Mouse (Mus musculus) small intestine, adult 2 months (tissue): ENCODE data around the gene Gm49388. TPM values are rescaled to one million over a fixed set of nuclear protein-coding genes. Genes with fewer than 3 reads are reported as not detected.
A peak's percentile ranks its signal among the peaks of the same experiment; 100 is the strongest.

Experiments
- H3K27ac ChIP-seq: fragments of 200-500 bp; 2 replicates; pipeline ENCODE4 v1.5.1; 2012; ENCODE audit warnings: low read depth, low read length, control low read depth, inconsistent platforms; ENCODE audit not compliant: insufficient read depth
- H3K27me3 ChIP-seq: fragments of 200-500 bp; 2 replicates; pipeline ENCODE4 v1.6.1; 2012; ENCODE audit warnings: mild to moderate bottlenecking, moderate library complexity, low read length, inconsistent platforms; ENCODE audit not compliant: control insufficient read depth, insufficient read depth
- H3K36me3 ChIP-seq: fragments of 200-500 bp; 2 replicates; pipeline ENCODE4 v1.6.1; 2012; ENCODE audit warnings: mild to moderate bottlenecking, low read length, control low read depth, inconsistent platforms; ENCODE audit not compliant: control insufficient read depth, insufficient read depth
- H3K4me1 ChIP-seq: fragments of 200-500 bp; 2 replicates; pipeline ENCODE4 v1.6.1; 2012; ENCODE audit warnings: low read length, inconsistent platforms, mixed read lengths; ENCODE audit not compliant: control insufficient read depth, insufficient read depth, insufficient read length
- H3K4me3 ChIP-seq: fragments of 200-500 bp; 2 replicates; pipeline ENCODE4 v1.5.1; 2012; ENCODE audit warnings: low read depth, mild to moderate bottlenecking, control low read depth, inconsistent platforms, low read length, moderate library complexity
- CTCF ChIP-seq: fragments of 200-500 bp; IDR thresholded peaks from 2 replicates; pipeline ENCODE4 v1.5.1; 2012; ENCODE audit warnings: low read depth, mild to moderate bottlenecking, control low read depth, inconsistent platforms, low read length, moderate library complexity, mixed read lengths; ENCODE audit not compliant: insufficient replicate concordance, insufficient read length; ENCODE audit errors: extremely low read depth
- POLR2A ChIP-seq: fragments of 200-500 bp; IDR thresholded peaks from 2 replicates; pipeline ENCODE4 v1.6.1; 2012; ENCODE audit warnings: low read depth, mild to moderate bottlenecking, control low read depth, inconsistent platforms, low read length, moderate library complexity
- WGBS: fragments of 180-500 bp; shearing (Covaris S2); methylation state at CpG from one replicate; pipeline ENCODE4 v1.1.7; 2018; 5-methylcytosine and 5-hydroxymethylcytosine counted together
- polyA plus RNA-seq: library from polyadenylated mRNA; depleted of rRNA; stranded (reverse); fragments of >200 nt; gene quantifications from 2 replicates; pipeline ENCODE4 v1.2.3, GENCODE M21; 2012; rRNA removed

Gm49388 gene
- polyA plus RNA-seq, 1 experiment, result not detected

GRCm38 (mm10) chr7:127840886-127841285, 55.5 kb downstream of the Gm49388 start:
- WGBS, result 4% methylated on average over 15 of the region's 15 CpGs

DNA sequence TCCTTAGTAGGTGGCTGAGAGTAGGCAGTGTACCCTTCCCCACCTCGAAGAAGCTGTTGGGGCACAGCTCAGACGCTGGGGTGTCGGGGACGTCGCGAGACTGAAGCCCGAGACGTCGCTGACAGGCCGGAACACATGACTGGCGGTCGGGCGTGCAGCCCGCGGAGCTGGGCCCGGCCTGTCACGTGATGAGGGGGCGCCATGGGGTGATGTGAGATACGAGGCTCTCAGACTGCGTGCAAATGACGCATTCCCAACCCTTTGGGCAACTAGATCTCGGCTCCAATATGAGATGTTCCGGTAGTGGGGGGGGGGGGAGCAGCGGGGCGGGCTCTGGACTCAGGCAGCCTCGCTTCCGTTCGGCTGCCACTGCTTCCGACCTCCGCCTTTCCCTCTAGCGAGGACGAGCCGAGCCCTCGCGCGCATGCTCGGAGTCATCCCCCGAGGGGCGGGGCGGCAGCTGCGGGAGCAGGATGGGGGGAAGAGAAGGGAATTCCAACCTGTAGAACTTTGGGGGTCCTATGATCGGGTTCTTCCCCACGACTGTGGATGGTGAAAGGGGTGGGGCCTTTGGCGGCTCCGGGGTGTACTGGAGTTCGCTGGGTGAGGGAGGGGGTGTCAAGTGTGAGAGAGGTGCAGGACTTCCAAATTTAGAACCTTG, 56.1 kb downstream of the Gm49388 start:
- Histone ChIP-seq H3K27me3 (no peaks in the 10 kb centered on the region), H3K4me3 (peak overlapping the region; percentile 90), H3K36me3 (peaks cover 24% of the 10 kb centered on the region), H3K4me1 (peaks cover 9% of the 10 kb centered on the region), H3K27ac (peak overlapping the region; percentile 99)
- WGBS, result 1% methylated on average over 46 of the region's 46 CpGs
- TF ChIP-seq POLR2A, result peak; percentile 47; the same call in 1 of the 2 replicates
- TF ChIP-seq CTCF, result no peak

More at GRCm38 (mm10) chr7:127840886-127841285, 55.5 kb downstream of the Gm49388 start:
- Histone ChIP-seq H3K27me3 (no peaks in the 10 kb centered on the region), H3K36me3 (peaks cover 18% of the 10 kb centered on the region), H3K4me1 (peaks cover 9% of the 10 kb centered on the region), H3K4me3 (peak overlapping the region; percentile 90), H3K27ac (peak overlapping the region; percentile 88)
- no peak for TF ChIP-seq POLR2A
- TF ChIP-seq CTCF, result no peak

- Histone ChIP-seq H3K4me3 (peak overlapping the region; percentile 90), H3K27me3 (no peaks in the 10 kb centered on the region), H3K36me3 (peaks cover 29% of the 10 kb centered on the region), H3K27ac (peak overlapping the region; percentile 99), H3K4me1 (peaks cover 9% of the 10 kb centered on the region)
- no peak for TF ChIP-seq CTCF
- peak; percentile 91 for TF ChIP-seq POLR2A
- under 1% methylated on average over 40 of the region's 40 CpGs for WGBS
Observed at GRCm38 (mm10) chr7:127842001-127842718, 56.8 kb downstream of the Gm49388 start.

DNA sequence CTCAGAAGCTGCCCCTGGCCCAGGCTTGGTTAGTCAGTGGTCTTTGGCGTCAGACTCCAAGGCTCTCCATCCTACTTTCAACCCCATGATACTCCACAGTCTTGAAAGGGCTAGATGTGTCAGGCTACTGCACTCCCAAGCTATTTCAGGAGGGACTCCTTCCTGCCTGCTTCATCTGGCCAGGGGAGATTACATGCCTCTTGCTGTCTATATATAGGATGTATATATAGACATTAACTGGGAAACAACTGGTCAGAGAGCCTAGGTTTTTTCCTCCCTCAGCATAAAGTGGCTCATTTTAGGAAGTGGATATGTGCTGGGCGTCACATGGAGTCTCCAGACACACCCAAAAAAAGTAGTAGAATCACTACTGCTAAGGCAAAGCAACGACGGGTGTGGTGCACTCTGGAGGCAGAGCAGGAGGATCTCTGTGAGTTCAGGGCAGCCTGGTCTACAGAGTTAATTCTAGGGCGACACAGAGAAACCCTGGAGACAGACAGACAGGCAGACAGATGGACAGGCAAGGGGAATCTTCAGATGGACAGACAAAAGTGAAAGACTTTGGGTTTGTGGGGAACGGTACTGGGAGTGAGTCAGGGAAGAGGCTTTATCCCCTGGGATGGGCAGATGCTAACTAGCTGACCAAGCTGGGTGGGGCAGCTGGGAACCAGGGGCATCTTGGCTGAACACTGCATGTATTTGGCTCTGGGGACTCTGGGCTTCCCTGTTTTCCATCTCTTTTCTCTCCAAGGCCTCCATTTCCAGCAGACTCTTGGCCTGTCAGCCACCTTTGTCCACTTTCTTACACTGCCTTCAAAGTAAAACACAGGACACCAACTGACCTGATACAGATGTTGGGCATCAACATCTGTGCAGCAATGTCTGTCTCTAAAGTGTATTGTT, 64.8 kb downstream of the Gm49388 start:
- peaks cover 28% of the 10 kb centered on the region for H3K36me3 ChIP-seq
- TF ChIP-seq POLR2A, result no peak
- TF ChIP-seq CTCF, result no peak
- 58% methylated on average over 6 of the region's 6 CpGs for WGBS
- no peak overlapping the region for H3K27ac ChIP-seq
- no peak overlapping the region for H3K4me3 ChIP-seq
- H3K4me1 ChIP-seq, result no peaks in the 10 kb centered on the region
- H3K27me3 ChIP-seq, result no peaks in the 10 kb centered on the region

DNA sequence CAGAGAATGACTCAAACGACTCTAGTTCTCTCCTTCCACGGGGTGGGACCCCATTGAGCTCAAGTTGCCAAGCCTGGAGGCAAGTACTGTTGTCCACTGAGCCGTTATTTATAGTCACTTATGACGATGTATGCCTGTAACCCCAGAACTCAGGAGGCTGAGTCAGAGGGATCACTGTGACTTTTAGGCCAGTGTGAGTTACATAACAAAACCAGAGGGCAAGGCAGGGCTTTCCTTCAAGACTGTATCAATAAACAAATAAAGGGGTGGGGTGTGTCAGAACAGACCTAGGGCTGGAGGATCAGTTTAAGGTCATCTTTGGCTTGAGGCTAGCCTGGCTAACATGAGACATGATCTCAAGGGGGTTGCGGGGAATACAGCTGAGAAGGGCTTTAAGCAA, 65.5 kb downstream of the Gm49388 start:
- Histone ChIP-seq H3K27me3 (no peaks in the 10 kb centered on the region), H3K27ac (no peak overlapping the region), H3K4me3 (no peak overlapping the region), H3K36me3 (peaks cover 23% of the 10 kb centered on the region), H3K4me1 (no peaks in the 10 kb centered on the region)
- 42% methylated on average over 5 of the region's 5 CpGs for WGBS
- no peak for TF ChIP-seq CTCF
- TF ChIP-seq POLR2A, result no peak

Other genes with a start within 250 kb of the Gm49388 start
- 3.0 and 4.8 TPM in 2 replicates for gene Tmem265, start 224.2 kb upstream of the Gm49388 start, polyA plus RNA-seq
- 23.3 and 43.2 TPM in 2 replicates for gene Phkg2, start 212.3 kb upstream of the Gm49388 start, polyA plus RNA-seq
- gene Ccdc189, start 197.0 kb upstream of the Gm49388 start, polyA plus RNA-seq, result 1.5 TPM in 2 replicates
- 10.6 and 20.6 TPM in 2 replicates for gene Rnf40, start 196.8 kb upstream of the Gm49388 start, polyA plus RNA-seq
- 4.4 and 5.5 TPM in 2 replicates for gene Zfp629, start 169.8 kb upstream of the Gm49388 start, polyA plus RNA-seq
- gene Bcl7c, start 76.7 kb upstream of the Gm49388 start, polyA plus RNA-seq, result 11.1 and 24.6 TPM in 2 replicates
- 7.1 and 8.3 TPM in 2 replicates for gene Ctf1, start 72.9 kb upstream of the Gm49388 start, polyA plus RNA-seq
- gene Ctf2, start 53.4 kb upstream of the Gm49388 start, polyA plus RNA-seq, result not detected in 2 replicates
- gene Fbxl19, start 41.1 kb upstream of the Gm49388 start, polyA plus RNA-seq, result 23.2 and 53.0 TPM in 2 replicates
- gene Orai3, start 15.8 kb upstream of the Gm49388 start, polyA plus RNA-seq, result 17.9 and 21.3 TPM in 2 replicates
- gene Setd1a, start 8.9 kb upstream of the Gm49388 start, polyA plus RNA-seq, result 5.2 and 9.2 TPM in 2 replicates
- 31.3 and 45.7 TPM in 2 replicates for gene Hsd3b7, start 15.0 kb downstream of the Gm49388 start, polyA plus RNA-seq
- 27.3 and 68.2 TPM in 2 replicates for gene Stx4a, start 38.7 kb downstream of the Gm49388 start, polyA plus RNA-seq
- 1.2 and 1.8 TPM in 2 replicates for gene Stx1b, start 38.9 kb downstream of the Gm49388 start, polyA plus RNA-seq
- gene Zfp646, start 90.6 kb downstream of the Gm49388 start, polyA plus RNA-seq, result 8.0 and 13.6 TPM in 2 replicates
- gene Zfp668, start 91.2 kb downstream of the Gm49388 start, polyA plus RNA-seq, result 3.7 and 7.1 TPM in 2 replicates
- gene Prss53, start 105.4 kb downstream of the Gm49388 start, polyA plus RNA-seq, result 1.6 and 2.1 TPM in 2 replicates
- not detected in 2 replicates for gene Gm21974, start 109.8 kb downstream of the Gm49388 start, polyA plus RNA-seq
- 94.3 and 97.7 TPM in 2 replicates for gene Vkorc1, start 110.0 kb downstream of the Gm49388 start, polyA plus RNA-seq
- 54.4 and 68.3 TPM in 2 replicates for gene Bckdk, start 118.5 kb downstream of the Gm49388 start, polyA plus RNA-seq
- gene Kat8, start 126.9 kb downstream of the Gm49388 start, polyA plus RNA-seq, result 5.2 and 8.3 TPM in 2 replicates
- gene Prss8, start 144.5 kb downstream of the Gm49388 start, polyA plus RNA-seq, result 30.0 and 41.3 TPM in 2 replicates
- 2.6 and 3.3 TPM in 2 replicates for gene Prss36, start 161.1 kb downstream of the Gm49388 start, polyA plus RNA-seq
- 90.6 and 184 TPM in 2 replicates for gene Fus, start 181.8 kb downstream of the Gm49388 start, polyA plus RNA-seq
- gene Pycard, start 208.3 kb downstream of the Gm49388 start, polyA plus RNA-seq, result 602 and 952 TPM in 2 replicates
- gene Trim72, start 218.3 kb downstream of the Gm49388 start, polyA plus RNA-seq, result 7.4 and 8.8 TPM in 2 replicates